23 mouse cellular contexts compared by ENCODE assay signal in genomic region chr11:4177716-4178115, GRCm38 (mm10). TPM values are rescaled to one million over a fixed set of nuclear protein-coding genes. Genes with fewer than 3 reads are reported as not detected.
DNase-seq lines count a peak whose midpoint lies in the region; ATAC-seq lines count a peak whose summit lies in the region.
"Had no signal": no experiment of that assay in that cellular context is flagged by ENCODE, and none has a peak within 500 bp of the region (broad histone marks: within the 10 kb centered on the region; RNA-seq: fewer than 3 reads in every experiment).

No protein-coding gene starts in this region.

- no peaks in the 10 kb centered on the region for H3K27me3 ChIP-seq in heart, embryonic 12.5 days (replicated peaks)
- no peaks in the 10 kb centered on the region for H3K27me3 ChIP-seq in midbrain, embryonic 11.5 days (ENCODE audit: control insufficient read depth, insufficient read depth, low read length)
- no peaks in the 10 kb centered on the region for H3K27me3 ChIP-seq in midbrain, embryonic 14.5 days (ENCODE audit: control insufficient read depth, insufficient read depth, low read length)
- H3K27me3 ChIP-seq in hindbrain, embryonic 14.5 days (ENCODE audit: control insufficient read depth, insufficient read depth, low read length): no peaks in the 10 kb centered on the region
- H3K27me3 ChIP-seq: embryonic facial prominence, embryonic 15.5 days; intestine, embryonic 15.5 days; limb, embryonic 15.5 days; neural tube, embryonic 13.5 days; stomach, embryonic 15.5 days had no signal

- H3K9ac ChIP-seq in heart, embryonic 12.5 days: no peak overlapping the region
- H3K9ac ChIP-seq in midbrain, embryonic 11.5 days (ENCODE audit: low read length): no peak overlapping the region
- no peak overlapping the region for H3K9ac ChIP-seq in midbrain, embryonic 14.5 days (replicated peaks; ENCODE audit: low read length)
- H3K9ac ChIP-seq in hindbrain, embryonic 14.5 days: no peak overlapping the region
- H3K9ac ChIP-seq: embryonic facial prominence, embryonic 15.5 days; intestine, embryonic 15.5 days; limb, embryonic 15.5 days; liver, embryonic 14.5 days; lung, embryonic 14.5 days; neural tube, embryonic 13.5 days; stomach, embryonic 15.5 days had no signal

- ATAC-seq in heart, embryonic 12.5 days (ENCODE audit: insufficient number of reproducible peaks, low FRiP score): no peak
- no peak for ATAC-seq in midbrain, embryonic 11.5 days (ENCODE audit: low FRiP score)
- no peak for ATAC-seq in midbrain, embryonic 14.5 days (ENCODE audit: low FRiP score, low TSS enrichment)
- ATAC-seq in hindbrain, embryonic 14.5 days (ENCODE audit: low FRiP score): no peak
- ATAC-seq: forebrain, embryonic 14.5 days; hindbrain, embryonic 16.5 days; intestine, embryonic 15.5 days; midbrain, embryonic 16.5 days had no signal

- peaks cover 10% of the 10 kb centered on the region for H3K4me1 ChIP-seq in heart, embryonic 12.5 days (replicated peaks)
- H3K4me1 ChIP-seq in midbrain, embryonic 11.5 days (ENCODE audit: control insufficient read depth, insufficient read depth, low read length): no peaks in the 10 kb centered on the region
- H3K4me1 ChIP-seq in midbrain, embryonic 14.5 days (ENCODE audit: control insufficient read depth, insufficient read depth, low read length): no peaks in the 10 kb centered on the region
- H3K4me1 ChIP-seq in hindbrain, embryonic 14.5 days (replicated peaks; ENCODE audit: control insufficient read depth, insufficient read depth, low read length): no peaks in the 10 kb centered on the region
- H3K4me1 ChIP-seq: embryonic facial prominence, embryonic 15.5 days; intestine, embryonic 15.5 days; limb, embryonic 15.5 days; neural tube, embryonic 13.5 days; stomach, embryonic 15.5 days had no signal

- H3K9me3 ChIP-seq in heart, embryonic 12.5 days (replicated peaks): no peaks in the 10 kb centered on the region
- H3K9me3 ChIP-seq in midbrain, embryonic 11.5 days (ENCODE audit: control insufficient read depth, low read length): no peaks in the 10 kb centered on the region
- H3K9me3 ChIP-seq in midbrain, embryonic 14.5 days (ENCODE audit: control insufficient read depth, low read length): no peaks in the 10 kb centered on the region
- no peaks in the 10 kb centered on the region for H3K9me3 ChIP-seq in hindbrain, embryonic 14.5 days (ENCODE audit: control insufficient read depth, low read length)
- H3K9me3 ChIP-seq: embryonic facial prominence, embryonic 15.5 days; intestine, embryonic 15.5 days; limb, embryonic 15.5 days; neural tube, embryonic 13.5 days; stomach, embryonic 15.5 days had no signal

- H3K4me3 ChIP-seq in heart, embryonic 12.5 days: no peak overlapping the region
- H3K4me3 ChIP-seq in midbrain, embryonic 11.5 days (ENCODE audit: low read depth, low read length): no peak overlapping the region
- H3K4me3 ChIP-seq in midbrain, embryonic 14.5 days (replicated peaks; ENCODE audit: low read depth, low read length): no peak overlapping the region
- no peak overlapping the region for H3K4me3 ChIP-seq in hindbrain, embryonic 14.5 days (replicated peaks; ENCODE audit: low read length)
- H3K4me3 ChIP-seq: embryonic facial prominence, embryonic 15.5 days; intestine, embryonic 15.5 days; limb, embryonic 15.5 days; myocyte; neural tube, embryonic 13.5 days; stomach, embryonic 15.5 days had no signal

- peaks cover 99% of the 10 kb centered on the region for H3K36me3 ChIP-seq in heart, embryonic 12.5 days
- peaks cover 72% of the 10 kb centered on the region for H3K36me3 ChIP-seq in midbrain, embryonic 11.5 days (ENCODE audit: control insufficient read depth, insufficient read depth, low read length)
- H3K36me3 ChIP-seq in midbrain, embryonic 14.5 days (ENCODE audit: control insufficient read depth, insufficient read depth, low read length): peaks cover 100% of the 10 kb centered on the region
- H3K36me3 ChIP-seq in hindbrain, embryonic 14.5 days (replicated peaks; ENCODE audit: control insufficient read depth, insufficient read depth): peaks cover 100% of the 10 kb centered on the region

- H3K27ac ChIP-seq in heart, embryonic 12.5 days (ENCODE audit: poor library complexity, severe bottlenecking): no peak overlapping the region
- H3K27ac ChIP-seq in midbrain, embryonic 11.5 days (ENCODE audit: low read depth, low read length): no peak overlapping the region
- H3K27ac ChIP-seq in midbrain, embryonic 14.5 days (replicated peaks; ENCODE audit: low read depth, low read length): no peak overlapping the region
- no peak overlapping the region for H3K27ac ChIP-seq in hindbrain, embryonic 14.5 days
- H3K27ac ChIP-seq: embryonic facial prominence, embryonic 15.5 days; intestine, embryonic 15.5 days; limb, embryonic 15.5 days; liver, embryonic 14.5 days; neural tube, embryonic 13.5 days; stomach, embryonic 15.5 days had no signal

- peak; percentile 40 to 46 for DNase-seq in cerebellum, postnatal 10 days
- DNase-seq in cerebellum, adult 9-11 months: no peak
- peak; percentile 42 to 71 for DNase-seq in heart, adult 9 months (ENCODE audit: low spot score in 2 of 2)
- peak; percentile 81 for DNase-seq in midbrain, embryonic 11.5 days (ENCODE audit: low spot score, missing footprints)
- no peak for DNase-seq in midbrain, embryonic 14.5 days
- DNase-seq in hindbrain, embryonic 14.5 days (ENCODE audit: low spot score): no peak
- DNase-seq: adrenal gland, postnatal 14 days; kidney, postnatal 10 days; left cerebral cortex, postnatal 4 days; lung, embryonic 14.5 days; lung, postnatal 36 days; thymus, postnatal 25 days had no signal

- 46% methylated on average over 4 of the region's 4 CpGs for WGBS in heart, embryonic 12.5 days
- WGBS in midbrain, embryonic 11.5 days: 94% methylated on average over 4 of the region's 4 CpGs
- 90% methylated on average over 4 of the region's 4 CpGs for WGBS in midbrain, embryonic 14.5 days
- 85% methylated on average over 4 of the region's 4 CpGs for WGBS in hindbrain, embryonic 14.5 days

- H3K4me2 ChIP-seq in heart, embryonic 12.5 days: no peak overlapping the region
- H3K4me2 ChIP-seq in midbrain, embryonic 11.5 days: no peak overlapping the region
- H3K4me2 ChIP-seq in midbrain, embryonic 14.5 days (ENCODE audit: low read length): no peak overlapping the region
- no peak overlapping the region for H3K4me2 ChIP-seq in hindbrain, embryonic 14.5 days (replicated peaks)
- H3K4me2 ChIP-seq: embryonic facial prominence, embryonic 15.5 days; intestine, embryonic 15.5 days; limb, embryonic 15.5 days; lung, embryonic 14.5 days; neural tube, embryonic 13.5 days; stomach, embryonic 15.5 days had no signal

RNA-seq across cellular contexts. Expression of gene Tbc1d10a, which starts 8.9 kb away (rescaled TPM):
- 15.6 TPM in 2 replicates for polyA plus RNA-seq in heart, embryonic 12.5 days (2016; fragmentation: Nextera tagmentation; extraction: Ambion mirVana)
- 14.6 and 17.3 TPM in 2 replicates for polyA plus RNA-seq in midbrain, embryonic 11.5 days (2014; fragmentation: Nextera tagmentation; extraction: Ambion mirVana)
- 21.5 and 23.8 TPM in 2 replicates for polyA plus RNA-seq in midbrain, embryonic 14.5 days (2014; fragmentation: Nextera tagmentation; extraction: Ambion mirVana)
- polyA plus RNA-seq in hindbrain, embryonic 14.5 days (2014; fragmentation: Nextera tagmentation; extraction: Ambion mirVana): 23.7 and 25.6 TPM in 2 replicates

RNA-seq across cellular contexts. Expression of gene Sf3a1, which starts 17.6 kb away (rescaled TPM):
- polyA plus RNA-seq in heart, embryonic 12.5 days (2016; fragmentation: Nextera tagmentation; extraction: Ambion mirVana): 43.1 and 46.5 TPM in 2 replicates
- polyA plus RNA-seq in midbrain, embryonic 11.5 days (2014; fragmentation: Nextera tagmentation; extraction: Ambion mirVana): 92.1 and 93.6 TPM in 2 replicates
- 47.6 and 64.3 TPM in 2 replicates for polyA plus RNA-seq in midbrain, embryonic 14.5 days (2014; fragmentation: Nextera tagmentation; extraction: Ambion mirVana)
- polyA plus RNA-seq in hindbrain, embryonic 14.5 days (2014; fragmentation: Nextera tagmentation; extraction: Ambion mirVana): 49.3 and 54.7 TPM in 2 replicates

RNA-seq across cellular contexts. Expression of gene Ccdc157, which starts 17.6 kb away (rescaled TPM):
- 4.7 and 5.5 TPM in 2 replicates for polyA plus RNA-seq in heart, embryonic 12.5 days (2016; fragmentation: Nextera tagmentation; extraction: Ambion mirVana)
- polyA plus RNA-seq in midbrain, embryonic 11.5 days (2014; fragmentation: Nextera tagmentation; extraction: Ambion mirVana): 2.5 and 3.1 TPM in 2 replicates
- polyA plus RNA-seq in midbrain, embryonic 14.5 days (2014; fragmentation: Nextera tagmentation; extraction: Ambion mirVana): 4.8 and 7.1 TPM in 2 replicates
- 6.3 and 7.3 TPM in 2 replicates for polyA plus RNA-seq in hindbrain, embryonic 14.5 days (2014; fragmentation: Nextera tagmentation; extraction: Ambion mirVana)

RNA-seq across cellular contexts. Expression of gene Castor1, which starts 40.3 kb away (rescaled TPM):
- 3.4 and 3.8 TPM in 2 replicates for polyA plus RNA-seq in heart, embryonic 12.5 days (2016; fragmentation: Nextera tagmentation; extraction: Ambion mirVana)
- 2.5 and 2.7 TPM in 2 replicates for polyA plus RNA-seq in midbrain, embryonic 11.5 days (2014; fragmentation: Nextera tagmentation; extraction: Ambion mirVana)
- 1.6 and 2.1 TPM in 2 replicates for polyA plus RNA-seq in midbrain, embryonic 14.5 days (2014; fragmentation: Nextera tagmentation; extraction: Ambion mirVana)
- polyA plus RNA-seq in hindbrain, embryonic 14.5 days (2014; fragmentation: Nextera tagmentation; extraction: Ambion mirVana): 3.8 and 4.5 TPM in 2 replicates

RNA-seq across cellular contexts. Expression of gene Rnf215, which starts 42.7 kb away (rescaled TPM):
- 21.4 and 22.0 TPM in 2 replicates for polyA plus RNA-seq in heart, embryonic 12.5 days (2016; fragmentation: Nextera tagmentation; extraction: Ambion mirVana)
- 23.5 and 26.7 TPM in 2 replicates for polyA plus RNA-seq in midbrain, embryonic 11.5 days (2014; fragmentation: Nextera tagmentation; extraction: Ambion mirVana)
- 52.7 and 52.9 TPM in 2 replicates for polyA plus RNA-seq in midbrain, embryonic 14.5 days (2014; fragmentation: Nextera tagmentation; extraction: Ambion mirVana)
- 46.4 and 48.2 TPM in 2 replicates for polyA plus RNA-seq in hindbrain, embryonic 14.5 days (2014; fragmentation: Nextera tagmentation; extraction: Ambion mirVana)

Comparison
In these comparisons a context has a peak if more than half of its experiments do, and no peak if none do; other contexts are left out.
1. DNase-seq: peak in cerebellum, postnatal 10 days (2 of 2), heart, adult 9 months (2 of 2) and midbrain, embryonic 11.5 days (single experiment); none in cerebellum, adult 9-11 months (single experiment), midbrain, embryonic 14.5 days (single experiment) and hindbrain, embryonic 14.5 days (single experiment).